Mouse (Mus musculus): ENCODE results near the gene Acap2.

Acap2 gene

DNA sequence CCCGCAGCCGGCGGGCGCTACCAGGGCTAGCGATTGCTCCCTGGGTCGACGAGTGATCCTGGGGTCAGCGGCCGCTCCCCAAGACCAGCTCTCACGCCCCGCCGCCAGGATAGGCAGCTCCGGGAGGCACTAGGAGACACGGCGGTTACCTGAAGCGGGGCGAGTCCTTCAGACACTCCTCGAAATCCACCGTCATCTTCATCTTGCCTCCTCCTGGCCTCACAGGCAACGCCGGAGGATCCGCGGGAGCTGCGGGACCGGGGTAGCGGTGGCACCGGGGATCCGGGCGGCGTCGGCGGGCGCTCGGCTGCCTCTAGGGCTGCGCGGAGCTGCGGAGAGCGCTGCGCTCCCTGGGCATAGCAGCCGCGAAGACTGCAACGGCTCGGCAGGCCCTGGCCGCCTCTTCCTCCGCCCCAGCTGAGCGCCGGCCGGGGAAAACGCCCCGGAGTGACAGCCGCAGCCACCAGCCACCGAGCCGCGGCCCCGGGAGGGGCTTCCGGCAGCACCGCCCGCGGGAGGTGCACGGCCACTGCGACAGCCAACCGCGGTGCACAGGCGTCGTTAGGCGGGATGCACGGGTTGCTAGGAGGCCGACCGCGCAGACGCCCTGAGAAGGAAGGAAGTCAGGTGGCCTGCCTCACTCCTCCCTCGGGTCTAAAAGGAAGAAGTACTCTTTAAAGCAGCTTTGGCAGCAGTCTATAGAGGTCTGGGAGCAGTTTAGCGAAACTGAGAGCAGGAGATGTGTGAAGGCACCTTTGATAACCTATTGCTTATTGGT is at the start of gene Acap2:
Gene Acap2, minus strand, starts transcription at position 456 of the 778 bp plus-strand sequence.
- peak; percentile 99 for DNase-seq

DNA sequence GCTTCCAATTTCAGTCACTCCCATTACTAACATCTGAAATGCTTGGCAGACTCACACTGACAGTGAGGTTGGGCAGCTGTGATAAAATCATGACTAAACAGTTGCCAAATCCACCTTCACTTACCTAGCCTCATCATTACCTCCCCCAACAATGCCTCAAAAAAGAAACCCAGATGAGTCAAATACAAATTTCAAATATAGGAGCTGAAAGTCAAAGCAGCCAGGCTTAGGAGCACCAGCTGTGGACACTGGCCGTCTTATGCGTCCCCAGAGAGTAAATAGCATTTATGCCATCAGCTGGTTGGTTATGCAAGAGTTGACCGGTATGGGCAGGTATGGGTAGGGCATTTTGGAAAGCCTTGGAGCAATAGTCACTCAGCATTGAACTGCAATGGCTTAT is 48.4 kb upstream of the Acap2 start:
- no peak for DNase-seq

DNA sequence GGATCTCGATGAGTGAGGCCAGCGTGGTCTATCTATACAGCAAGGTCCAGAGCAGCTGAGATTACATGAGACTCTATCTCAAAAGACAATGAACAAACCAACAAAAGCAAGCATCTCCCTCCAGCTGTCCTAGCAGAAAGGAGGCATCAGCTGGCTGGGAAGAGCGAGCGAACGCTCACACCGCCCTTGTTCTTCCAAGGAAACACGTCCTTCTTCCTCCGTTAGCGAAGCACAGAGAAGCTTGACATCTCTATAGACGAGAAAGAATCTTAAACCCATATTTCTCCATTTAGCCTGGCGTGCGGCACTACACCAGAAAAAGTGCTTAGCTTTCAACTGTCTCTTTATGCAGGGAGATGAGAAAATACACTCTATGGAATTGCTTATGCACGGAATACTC is 47.7 kb upstream of the Acap2 start:
- no peak for DNase-seq

DNA sequence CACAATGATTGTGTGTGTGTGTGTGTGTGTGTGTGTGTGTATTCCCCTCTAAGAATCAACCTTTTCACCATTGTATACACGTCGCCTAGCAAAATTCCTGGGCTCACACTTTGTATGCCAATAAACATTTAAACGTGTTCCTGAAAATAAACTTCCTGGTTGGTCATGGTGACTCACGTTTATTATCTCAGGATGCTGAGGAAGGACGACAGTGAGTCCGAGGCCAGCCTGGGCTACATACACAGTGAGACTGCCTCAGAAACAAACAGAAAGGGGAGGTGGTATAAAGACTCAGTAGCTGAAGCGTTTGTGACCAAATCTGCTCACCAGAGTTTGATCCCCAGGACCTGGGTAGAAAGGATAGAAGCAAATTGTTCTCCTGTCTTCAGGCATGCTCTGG is 46.4 kb upstream of the Acap2 start:
- DNase-seq: no peak

GRCm38 (mm10) chr16:31244053-31244452 is 43.0 kb upstream of the Acap2 start:
- DNase-seq: no peak

- DNase-seq: no peak
Measured at GRCm38 (mm10) chr16:31241433-31241832, 40.4 kb upstream of the Acap2 start.

- DNase-seq: no peak
Measured at GRCm38 (mm10) chr16:31240569-31240968, 39.5 kb upstream of the Acap2 start.

GRCm38 (mm10) chr16:31238281-31238680 is 37.2 kb upstream of the Acap2 start:
- DNase-seq: no peak

DNA sequence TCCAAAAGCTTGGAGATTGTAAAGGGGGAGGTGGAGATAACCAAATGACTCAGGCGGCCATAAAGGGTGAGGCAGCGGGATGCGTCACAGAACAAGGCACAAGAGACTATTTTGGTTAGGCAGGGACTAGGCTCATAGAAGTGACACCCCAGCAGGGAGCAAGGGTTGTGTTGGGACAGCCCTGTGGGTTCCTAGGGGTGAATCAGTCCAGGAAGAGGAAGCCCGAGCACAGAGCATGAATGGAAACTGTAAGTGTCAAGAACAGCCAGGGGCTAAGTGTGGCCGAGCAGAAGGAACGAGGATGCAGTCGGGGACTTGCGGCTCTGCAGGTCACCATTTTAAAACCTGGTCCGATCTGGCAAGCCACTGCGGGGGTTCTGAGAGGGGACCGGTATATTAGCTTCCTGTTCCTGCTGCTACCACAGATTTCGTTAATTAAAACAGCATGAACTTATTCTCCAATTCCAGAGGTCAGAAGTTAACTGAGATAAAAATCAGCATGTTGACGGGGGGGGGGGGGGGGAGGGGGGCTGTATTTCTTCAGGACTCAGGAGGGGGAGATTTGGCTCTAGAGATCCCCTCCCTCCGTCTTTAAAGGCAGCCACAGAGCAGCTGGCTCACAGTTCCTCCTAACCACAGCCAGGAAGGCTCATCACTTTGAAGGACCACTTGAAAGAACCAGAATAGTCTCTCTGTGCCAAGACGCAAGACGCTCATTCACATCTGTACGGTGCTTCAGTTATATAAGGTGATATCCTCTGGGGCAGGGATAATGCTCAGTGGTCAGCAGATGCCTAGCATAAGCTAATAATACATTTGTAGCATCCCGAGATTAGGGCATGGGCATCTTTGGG is 34.6 kb upstream of the Acap2 start:
- DNase-seq: peak; percentile 22

DNA sequence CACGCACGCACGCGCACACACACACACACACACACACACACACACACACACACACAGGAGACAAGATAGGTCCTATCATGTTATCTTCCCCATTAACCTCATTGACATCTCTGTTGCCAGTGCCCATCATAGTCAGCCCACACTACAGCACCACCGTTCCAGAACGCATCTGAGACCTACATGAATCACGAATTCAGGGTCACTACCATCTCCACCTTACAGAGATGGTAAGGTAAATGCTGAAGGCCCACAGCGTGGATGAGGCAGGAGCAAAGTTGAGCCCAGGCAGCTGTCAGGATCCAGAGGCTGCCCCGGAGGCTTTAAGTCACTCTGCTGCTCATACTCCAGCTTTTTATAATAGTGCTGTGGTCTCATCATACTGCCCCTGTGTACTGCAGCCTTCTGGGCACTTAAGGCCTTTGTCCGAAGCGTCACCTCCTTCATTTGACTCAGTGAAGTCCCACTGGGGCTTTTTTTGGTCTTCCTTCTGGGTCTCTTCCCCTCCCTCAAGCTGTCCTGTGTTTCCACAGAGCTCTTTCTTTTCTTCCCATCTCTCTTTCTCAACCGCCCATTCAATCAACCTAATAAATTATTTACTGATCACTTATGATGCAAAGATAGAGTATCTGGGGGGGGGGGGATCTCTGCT is 33.9 kb upstream of the Acap2 start:
- DNase-seq: peak; percentile 4

DNA sequence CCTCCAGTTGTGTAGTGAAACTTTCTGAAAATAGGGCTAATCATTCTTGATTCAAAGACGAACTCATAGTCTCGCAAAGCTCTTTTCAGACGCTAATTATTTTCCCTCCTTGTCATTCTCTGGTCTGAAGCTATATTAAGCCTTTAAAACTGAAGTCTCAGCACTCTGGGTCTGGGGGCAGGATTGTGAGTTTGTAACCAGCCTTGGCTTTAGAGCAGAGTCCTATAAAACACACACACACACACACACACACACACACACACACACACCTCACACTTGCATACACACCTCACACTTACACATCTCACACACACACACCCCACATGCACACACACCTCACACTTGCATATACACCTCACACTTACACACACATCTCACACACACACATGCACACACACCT is 33.3 kb upstream of the Acap2 start:
- DNase-seq: no peak

GRCm38 (mm10) chr16:31233541-31234339 is 32.7 kb upstream of the Acap2 start:
- peak; percentile 72 for DNase-seq

GRCm38 (mm10) chr16:31233167-31233498 is 32.1 kb upstream of the Acap2 start:
- DNase-seq: peak; percentile 16

DNA sequence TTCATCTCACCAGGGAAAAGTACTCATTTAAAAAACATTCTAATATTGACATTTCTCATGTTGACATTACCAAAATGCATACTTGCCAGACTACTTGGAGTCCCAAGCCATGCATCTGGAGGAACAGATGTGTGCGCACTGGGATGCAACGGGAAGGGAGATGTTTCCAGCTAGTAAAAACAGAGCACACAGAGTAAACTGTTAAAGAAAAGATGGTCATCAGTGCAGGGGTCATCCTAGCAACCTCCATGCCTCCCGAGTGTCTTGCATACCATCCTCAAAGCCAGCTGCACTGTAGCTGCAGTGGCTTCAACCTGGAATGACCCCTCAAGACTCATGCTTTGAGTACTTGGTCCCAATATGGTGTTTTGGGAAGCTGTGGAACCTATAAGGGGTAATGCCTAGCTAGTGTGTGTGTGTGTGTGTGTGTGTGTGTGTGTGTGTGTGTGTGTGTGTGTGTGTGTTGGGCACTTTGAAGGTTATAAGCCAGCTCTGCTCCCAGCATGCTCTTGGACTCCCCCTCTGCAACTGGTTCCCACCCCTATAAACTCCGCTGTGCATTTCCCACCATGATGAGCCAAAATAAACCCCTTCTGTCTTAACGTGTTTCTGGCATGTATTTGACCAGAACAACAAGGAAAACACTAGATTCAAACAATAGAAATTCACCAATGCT is 31.6 kb upstream of the Acap2 start:
- DNase-seq: peak; percentile 2

DNA sequence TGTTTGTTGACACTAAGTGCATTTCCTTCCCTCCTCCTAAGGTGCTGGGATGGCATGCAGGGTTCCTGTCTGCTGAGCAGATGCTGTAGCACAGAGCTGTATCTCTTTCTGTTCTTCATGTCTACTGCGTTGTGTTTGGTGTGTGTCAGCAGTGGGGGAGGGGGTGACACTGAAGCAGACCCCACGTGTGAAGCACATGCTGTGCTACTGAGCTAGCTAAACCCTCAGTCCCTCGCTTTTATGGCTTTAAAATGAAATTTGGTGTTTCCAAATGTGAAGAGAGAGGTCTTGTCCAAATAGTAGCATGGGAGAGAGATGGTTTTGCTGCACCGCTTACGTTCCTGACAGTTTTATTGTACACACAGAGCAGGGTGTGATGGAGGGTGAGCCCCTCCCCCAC is 30.5 kb upstream of the Acap2 start:
- DNase-seq: peak; percentile 5

GRCm38 (mm10) chr16:31227746-31228145 is 26.7 kb upstream of the Acap2 start:
- no peak for DNase-seq

- DNase-seq: no peak
Measured at GRCm38 (mm10) chr16:31215271-31215670, 14.2 kb upstream of the Acap2 start.

DNA sequence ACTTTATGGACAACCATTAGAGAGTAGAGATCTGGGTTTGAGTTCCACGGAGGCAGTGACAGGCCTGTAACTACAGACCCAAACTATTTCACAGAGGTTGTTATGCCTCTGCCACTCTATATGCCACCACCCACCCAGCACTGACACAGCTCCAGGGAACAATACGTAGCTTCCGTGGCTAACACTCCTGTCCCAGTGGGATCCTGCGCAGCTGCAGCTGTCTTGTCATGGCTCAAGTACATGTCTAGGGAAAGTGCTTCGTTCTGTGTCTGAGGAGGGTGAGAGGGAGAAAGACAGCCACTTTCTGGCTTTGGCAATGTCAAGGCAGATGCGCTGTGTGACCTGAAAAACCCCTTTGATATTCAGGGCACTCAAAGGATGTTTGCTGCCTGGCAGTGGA is 12.4 kb upstream of the Acap2 start:
- no peak for DNase-seq

DNA sequence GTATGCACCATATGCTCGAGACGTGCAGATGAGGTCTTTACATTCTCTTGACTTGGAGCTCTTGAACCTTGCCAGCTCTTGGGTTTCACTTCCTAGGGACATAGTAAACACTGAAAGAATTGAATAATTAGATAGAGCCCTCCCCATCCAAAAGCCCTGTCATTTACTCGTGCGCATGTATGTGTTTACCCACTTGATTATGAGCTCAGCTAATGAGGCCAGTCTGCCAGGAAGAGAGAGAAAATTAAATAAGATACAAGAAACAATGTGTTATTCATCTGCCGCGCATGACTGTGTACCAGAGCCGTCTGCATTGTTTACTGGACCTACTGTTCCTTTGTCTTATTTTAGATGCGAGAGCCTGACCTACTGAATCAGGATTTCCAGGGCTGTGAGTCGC is 10.5 kb upstream of the Acap2 start:
- DNase-seq: peak; percentile 2

- DNase-seq: peak; percentile 3
Measured at GRCm38 (mm10) chr16:31210453-31210852, 9.4 kb upstream of the Acap2 start.

DNA sequence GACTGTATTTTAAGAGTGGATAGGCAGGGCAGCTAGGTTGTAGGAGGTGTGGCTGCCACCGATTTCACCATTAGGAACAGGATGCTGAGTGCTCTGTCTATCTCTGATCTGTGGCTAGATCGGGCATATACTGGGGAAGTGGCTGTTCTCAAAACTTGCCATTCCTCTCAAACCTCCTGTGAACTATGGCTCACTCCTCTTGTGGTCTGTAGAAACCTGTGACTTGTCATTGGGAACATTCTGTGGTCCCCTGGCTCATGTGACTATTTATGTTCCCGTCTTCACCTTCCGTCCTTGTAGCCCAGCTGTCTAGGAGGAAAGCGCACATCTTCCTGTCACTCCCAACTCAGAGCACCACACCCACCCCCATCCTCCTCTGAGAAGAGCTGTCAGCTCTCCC is 8.9 kb upstream of the Acap2 start:
- no peak for DNase-seq

DNA sequence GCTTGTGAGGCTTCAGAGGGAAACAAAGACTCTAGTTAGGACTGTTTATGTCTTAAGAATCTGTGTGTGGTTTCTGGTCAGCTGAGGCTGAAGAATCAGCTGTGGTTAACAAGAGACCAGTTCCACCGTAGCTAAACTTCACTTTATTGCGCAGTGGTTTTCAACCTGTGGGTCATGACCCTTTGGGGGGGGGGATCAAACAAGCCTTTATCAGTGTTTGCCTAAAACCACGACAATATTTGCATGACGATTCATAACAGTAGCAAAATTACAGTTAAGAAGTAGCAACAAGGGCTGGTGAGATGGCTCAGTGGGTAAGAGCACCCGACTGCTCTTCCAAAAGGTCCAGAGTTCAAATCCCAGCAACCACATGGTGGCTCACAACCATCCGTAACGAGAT is 4.7 kb upstream of the Acap2 start:
- DNase-seq: no peak

Measured in kidney, postnatal 10 days (tissue).